Mouse (Mus musculus) lung, postnatal 36 days (tissue): ENCODE measurements around the gene Ndufa11.

ENCODE experiments used
- DNase-seq: peaks from one replicate; pipeline ENCODE4 v3.0.0; 2022; ENCODE audit warnings: mixed read lengths

The Ndufa11 gene

DNA sequence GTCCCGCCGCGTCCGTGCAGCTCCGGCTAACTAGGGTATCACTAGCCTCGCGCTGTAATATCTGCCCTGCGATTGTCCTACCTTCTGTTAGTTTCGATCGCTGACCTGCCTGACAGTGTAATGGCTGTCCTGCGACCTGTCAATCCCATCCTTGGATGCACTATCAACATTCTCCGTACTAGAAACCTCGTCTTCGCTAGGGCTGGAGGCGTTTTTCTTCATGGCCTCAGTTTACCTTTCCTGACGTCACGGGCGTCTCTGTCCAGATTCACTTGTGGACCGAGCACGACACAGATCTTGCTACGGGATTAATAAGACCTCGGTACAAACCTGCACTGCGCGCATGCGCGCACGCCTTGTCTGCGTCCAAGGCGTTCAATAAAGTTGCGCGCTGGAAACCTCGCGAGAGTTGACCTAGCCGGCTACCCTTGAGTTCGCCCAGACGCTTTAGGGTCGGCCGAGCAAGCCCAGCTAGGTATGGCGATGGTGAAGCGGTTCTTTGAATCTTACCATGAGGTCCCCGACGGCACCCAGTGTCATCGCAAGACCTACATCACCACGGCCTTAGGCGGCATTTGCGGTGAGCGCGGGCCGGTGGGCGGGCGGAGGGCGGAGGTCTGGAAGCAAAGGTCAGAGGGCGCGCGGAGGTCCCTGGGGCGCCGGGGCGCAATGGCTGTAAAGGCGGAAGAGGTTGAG is at the start of gene Ndufa11, which contains the start of gene Vmac:
TSS of gene Ndufa11 (plus strand) at position 405 of the 696 bp plus-strand sequence.
TSS of gene Vmac (minus strand) at position 660 of the 696 bp plus-strand sequence.
- DNase-seq, result peak; percentile 98

DNA sequence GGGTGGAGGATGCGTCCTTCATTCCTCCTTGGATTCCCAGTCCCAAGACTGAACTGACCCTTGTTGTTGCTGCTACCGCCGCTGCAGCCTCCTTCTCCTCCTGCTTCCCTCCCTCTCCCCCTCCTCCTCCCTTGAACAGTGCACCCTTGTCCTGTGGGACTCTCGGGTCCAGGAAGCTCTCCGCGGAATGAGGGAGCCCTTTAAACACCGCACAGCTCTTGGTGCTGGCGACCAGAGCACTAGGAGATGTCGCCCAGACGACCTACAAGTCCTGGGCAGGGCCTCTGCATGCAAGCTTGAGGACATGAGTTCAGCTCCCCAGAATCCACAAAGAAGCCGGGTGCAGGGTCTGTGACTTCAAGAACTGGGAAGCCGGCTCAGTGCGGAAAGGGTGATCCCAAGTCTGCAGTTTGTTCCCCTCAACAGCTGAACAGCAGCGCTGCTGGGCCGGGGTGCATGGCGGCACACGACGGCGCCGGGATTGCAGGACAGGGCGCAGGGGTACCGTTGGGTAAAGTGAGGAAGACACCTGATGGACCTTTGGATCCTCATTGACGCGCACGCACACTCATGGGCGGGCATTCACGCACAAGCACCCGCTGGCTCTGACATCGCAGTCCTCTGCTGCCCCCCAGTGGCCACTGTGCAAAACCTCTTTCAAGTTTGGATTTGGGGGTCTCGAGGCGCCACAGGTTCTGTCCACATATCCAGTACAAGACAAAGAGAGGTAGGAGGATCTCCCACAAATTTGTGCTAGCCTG is 49.0 kb upstream of the Ndufa11 start:
- DNase-seq, result peak; percentile 83

DNA sequence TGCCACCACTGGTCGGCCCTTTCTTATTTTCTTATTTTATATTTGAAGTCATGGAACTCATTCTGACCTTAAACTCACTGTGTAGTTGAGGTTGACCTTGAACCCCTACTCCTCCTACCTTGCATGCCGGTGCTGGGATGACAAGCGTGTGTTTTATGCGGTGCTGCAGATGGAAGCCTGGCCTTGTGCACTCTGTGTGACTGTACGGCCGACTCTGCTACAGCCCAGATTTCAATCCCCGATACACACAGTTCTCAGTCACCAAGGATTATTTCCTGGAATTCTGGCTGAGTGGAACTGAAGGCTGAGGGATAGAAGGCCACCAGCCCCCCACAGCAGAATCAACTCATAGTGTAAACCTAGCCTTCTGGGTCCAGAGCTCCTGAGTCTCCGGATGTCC is 47.8 kb upstream of the Ndufa11 start:
- no peak for DNase-seq

DNA sequence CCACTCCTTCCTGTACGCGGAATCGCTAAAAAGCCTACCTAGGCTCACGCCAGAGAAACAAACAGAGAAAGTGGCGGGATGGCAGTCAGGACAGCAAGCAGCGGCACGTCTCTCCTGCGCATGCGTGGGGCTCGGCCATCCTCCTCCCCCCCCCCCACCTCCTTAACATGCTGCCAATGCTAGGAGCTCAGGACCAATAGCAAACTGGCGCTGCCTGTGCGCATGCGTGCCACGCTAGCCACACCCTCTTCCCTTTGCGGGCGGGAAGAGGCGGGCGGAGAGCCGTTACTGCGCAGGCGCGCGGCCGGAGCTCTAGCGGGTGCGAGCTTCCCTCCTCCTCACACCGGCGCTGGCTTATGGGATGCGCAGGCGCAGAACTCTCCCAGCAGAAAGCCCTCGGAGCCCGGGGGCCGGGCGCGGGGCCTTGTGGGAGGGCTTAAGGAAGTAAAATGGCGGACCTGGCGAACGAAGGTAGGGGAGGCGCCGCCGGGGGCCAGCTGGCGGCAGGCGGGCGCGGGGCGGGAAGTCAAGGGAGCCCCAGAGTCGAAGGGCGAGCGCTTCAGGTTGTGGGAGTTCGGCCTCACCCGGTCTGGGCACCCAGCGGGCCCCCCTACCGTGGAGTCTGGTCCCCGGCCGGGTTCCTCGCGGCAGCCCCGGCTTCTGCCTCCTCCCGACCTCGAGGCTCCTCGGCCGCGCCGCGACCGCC is 44.5 kb upstream of the Ndufa11 start, which contains the start of gene Ranbp3:
TSS of gene Ranbp3 (plus strand) at position 354 of the 706 bp plus-strand sequence.
- peak; percentile 99 for DNase-seq

DNA sequence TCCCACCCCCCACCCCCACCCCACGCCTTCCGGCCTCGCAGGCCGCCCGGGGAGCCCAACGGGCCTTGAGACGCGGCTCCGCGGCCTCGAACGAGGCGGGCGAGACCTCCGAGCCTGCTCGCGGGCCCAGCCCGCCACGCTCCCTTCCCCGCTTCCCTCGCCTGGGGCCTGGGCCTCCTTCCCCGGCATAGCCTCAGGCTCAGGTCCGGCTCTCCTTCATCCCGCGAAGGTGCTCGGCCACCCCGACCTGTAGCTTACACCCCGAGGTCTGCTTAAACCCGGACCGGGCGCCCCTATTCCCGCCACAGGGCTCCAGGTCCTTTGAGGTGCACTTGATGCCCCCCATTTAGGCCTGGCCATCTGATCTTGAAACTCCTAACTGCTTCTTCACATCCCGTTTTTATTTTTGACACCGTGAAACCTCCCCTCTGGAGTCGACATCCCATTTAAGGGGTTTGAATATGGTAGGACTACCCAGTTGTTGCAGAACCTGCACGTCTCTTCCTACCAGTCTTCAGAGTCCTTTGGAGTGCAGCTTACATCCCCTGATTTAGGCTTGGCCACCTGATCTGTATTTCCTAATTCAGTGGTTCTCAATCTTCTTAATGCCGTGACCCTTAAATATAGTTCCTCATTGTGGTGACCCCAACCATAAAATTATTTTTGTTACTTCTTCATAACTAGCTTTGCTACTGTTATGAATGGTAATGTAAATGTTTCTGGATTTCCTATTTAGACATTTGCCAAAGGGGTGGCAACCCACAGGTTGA is 43.7 kb upstream of the Ndufa11 start:
- DNase-seq, result peak; percentile 2

DNA sequence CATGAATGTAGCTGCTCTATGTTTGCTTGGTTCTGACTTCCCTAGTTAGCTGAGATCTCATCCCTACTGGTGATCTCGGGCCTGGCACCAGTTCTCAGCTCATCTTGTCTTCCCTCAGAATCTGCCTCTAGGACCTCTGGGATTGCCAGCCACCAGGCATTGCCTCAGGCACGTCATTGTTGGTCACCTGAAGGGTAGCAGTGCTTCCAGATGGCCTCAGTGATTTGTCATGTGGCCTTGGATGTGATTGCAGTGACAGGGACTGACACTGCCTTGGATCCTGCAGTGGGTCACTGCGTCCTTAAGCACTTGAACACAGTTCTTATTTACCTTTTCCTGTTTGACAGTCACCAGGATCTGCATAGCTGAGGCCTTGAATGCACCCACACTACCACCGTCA is 35.8 kb upstream of the Ndufa11 start:
- DNase-seq, result no peak

DNA sequence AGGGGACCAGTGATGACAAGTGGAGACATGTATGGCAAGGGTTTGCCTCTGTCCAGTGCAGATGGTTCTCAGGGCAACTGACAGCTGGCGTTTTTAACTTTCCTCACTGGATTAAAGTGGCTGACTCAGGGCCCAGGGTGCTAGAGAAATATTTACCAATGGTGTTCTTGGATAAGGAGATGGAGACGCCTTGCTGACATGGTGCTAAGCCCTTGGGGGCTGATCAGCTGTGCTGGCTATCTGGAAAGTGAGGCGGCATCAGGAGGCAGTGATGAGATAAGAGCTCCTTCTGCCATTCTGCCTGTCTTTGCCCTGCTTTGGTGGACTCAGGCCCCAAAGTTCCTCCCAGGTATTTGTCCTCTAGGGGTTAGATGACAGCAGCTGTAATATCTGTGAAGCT is 34.7 kb upstream of the Ndufa11 start:
- no peak for DNase-seq

DNA sequence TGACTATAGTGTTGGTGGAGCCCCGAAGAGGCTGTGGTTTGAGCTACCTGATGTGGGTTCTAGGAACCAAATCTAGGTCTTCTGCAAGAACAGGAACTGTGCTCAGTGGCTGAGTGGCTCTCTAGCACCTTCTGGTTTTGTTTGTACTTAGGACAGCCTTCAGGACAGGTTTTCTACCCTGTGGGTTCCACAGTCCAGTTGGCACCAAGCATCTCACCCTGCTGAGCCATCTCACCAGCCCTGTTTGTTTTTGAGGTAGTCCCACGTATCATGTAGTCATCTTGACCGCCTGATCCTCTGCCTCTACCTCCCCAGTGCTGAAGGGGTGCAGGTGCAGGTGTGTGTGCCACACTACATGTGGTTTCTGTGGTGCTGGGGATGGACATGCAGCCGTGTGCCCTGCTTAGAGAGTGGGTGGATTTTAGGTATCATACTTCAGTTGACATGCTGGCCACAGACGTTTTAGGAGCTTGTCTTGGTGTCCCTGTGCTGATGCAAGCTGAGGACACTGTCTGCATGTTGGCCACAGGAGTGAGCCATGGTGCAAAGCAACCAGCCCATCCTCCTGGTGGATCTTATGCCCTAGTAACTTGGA is 33.9 kb upstream of the Ndufa11 start:
- no peak for DNase-seq

DNA sequence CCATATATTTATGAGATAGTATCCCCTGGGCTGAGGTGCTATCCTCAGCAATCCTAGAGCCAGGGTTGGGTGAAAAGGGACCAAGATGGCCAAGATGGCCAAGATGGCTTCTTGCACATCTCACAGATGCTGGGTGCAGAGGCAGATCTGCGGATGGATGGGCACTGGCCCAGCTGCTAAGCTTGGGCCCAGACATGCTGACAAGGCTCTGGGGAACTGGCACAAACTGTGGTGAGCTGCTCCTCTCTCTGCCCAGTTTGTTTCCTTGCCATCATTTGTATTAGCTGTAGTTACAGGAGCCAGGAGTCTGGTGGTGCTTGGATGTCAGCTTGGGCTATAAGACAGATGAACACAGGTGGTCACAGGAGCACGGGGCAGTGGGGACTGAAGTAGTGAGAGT is 32.9 kb upstream of the Ndufa11 start:
- no peak for DNase-seq

DNA sequence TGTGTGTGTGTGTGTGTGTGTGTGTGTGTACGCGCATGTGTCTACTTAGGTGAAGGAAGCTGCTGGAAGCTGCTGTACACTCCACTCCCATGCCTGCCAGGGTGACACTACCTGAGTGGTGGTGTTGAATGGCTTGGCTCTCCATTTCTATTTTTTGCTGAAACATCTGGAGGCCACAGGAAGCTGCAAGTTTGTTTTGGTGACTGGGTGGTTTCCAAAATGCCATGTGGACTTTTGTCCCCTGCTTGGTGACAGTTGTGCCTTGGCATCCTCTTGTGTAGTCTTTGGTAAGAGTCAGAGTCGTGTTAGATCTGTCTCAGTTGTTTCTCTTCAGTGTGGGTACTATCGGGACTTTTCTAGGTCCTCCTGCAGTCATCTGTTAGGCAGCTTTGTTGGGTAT is 30.8 kb upstream of the Ndufa11 start:
- no peak for DNase-seq

DNA sequence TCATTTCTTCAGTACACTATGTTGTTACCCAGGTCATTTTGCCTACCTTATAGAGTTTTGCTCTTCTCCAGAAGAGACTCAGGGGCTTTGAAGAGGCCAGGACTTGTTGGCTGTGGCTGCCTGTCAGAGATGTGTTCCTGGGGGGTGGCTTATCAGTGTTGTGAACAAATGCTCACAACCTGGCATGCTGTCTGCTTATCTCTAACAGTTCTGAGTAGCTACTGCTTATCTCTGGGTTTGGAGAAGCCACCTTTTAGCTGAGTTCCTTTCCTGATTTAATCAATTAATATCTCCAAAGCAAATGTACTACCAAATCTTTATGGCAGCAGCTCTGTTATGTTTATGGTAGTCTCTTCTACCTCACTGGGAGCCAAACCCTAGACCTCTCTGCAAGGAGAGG is 29.5 kb upstream of the Ndufa11 start:
- no peak for DNase-seq

DNA sequence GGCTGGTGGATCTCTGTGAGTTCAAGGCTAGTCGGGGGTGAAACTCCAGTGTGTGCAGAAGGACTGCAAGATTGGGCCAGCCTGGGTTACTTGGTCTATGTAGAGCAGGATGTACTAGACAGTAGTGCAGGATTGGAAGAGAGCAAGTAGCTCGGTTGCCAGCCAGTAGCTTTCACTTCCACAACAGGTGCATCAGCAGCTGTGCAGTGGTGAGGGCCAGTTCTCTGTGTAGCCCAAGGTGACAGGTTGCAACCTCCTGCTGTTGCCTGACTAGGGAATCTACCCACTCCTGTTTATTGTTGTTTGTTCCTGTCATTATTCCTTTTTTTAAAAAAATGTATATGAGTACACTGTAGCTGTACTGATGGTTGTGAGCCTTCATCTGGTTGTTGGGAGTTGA is 28.9 kb upstream of the Ndufa11 start:
- DNase-seq, result no peak

DNA sequence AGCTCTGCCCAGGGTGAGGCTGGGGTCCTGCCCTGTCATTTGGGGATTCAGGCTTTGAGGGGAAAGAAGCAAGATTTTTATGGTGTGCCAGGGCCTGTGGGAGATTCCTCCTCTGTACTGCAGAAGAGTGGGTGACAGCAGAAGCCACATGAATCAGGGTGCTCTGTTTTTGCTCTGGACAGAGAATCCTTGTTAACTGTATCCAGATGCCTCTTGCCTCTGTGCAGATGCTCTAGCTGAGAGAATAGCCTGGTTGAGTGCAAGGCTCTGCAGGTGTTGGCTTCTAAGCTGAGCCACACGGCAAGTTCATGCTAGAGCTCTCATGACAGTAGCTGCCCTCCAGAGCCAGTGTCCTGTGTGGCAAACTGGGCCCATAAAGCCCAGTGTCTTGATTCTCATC is 24.2 kb upstream of the Ndufa11 start:
- no peak for DNase-seq

DNA sequence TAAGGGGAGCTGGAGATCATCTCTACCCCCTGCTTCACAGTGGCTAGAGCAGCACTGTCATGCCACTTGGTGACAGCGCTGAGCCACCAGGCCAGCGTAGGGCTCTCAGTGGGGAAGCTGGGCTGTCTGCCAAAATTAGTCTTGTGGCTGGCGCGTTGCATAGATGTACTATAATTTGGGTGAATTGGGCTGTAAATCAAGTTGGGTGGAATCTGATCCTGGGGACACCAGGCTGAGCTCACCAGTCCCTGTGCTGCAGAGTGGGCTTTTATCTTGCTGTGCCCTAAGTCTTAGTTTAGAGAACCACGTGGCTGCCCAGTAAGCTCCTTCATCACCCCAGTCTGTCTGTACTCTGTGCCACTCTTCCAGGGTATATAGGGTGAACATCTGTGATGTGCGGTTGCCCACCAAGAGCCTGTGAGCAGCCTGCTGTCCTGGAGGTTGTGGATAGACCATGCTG is 23.7 kb upstream of the Ndufa11 start:
- DNase-seq, result peak; percentile 48

DNA sequence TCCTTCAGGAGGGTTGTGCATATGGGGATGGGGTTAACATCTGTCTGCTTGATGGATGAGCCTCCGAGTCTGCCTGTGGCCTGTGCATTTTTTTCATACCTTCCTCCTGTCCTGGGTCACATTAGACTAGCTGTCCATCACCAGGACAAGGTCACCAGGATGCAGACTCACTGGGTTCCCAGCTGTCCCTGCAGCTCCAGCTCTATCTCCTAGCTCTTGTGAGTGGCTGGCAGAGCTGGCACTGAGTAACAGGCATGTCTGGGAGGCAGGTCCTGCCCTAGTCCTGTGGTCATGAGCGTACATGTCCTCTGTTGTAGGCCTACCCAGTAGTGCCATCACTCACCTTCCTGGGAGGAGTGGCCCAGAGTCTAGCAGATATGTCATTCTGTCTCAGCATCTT is 17.1 kb upstream of the Ndufa11 start:
- DNase-seq, result no peak

DNA sequence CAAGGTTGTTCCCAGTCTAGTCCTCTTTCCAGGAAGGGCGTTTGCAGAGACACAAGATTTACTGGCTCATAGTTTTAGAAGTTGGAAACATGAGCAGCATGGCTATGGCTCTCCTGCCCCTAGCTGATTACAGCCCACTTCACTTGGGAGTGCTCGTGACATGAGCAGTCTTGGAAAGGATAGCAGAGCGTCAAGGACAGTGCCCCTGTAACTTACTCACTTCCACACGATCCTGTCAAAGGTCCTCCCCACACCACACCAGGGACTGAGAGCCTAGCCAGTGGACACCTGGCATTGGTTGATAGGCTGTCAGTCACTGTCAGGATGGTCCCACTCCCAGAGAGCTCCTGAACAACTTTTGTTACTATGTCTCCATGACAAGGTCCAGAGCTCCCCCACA is 14.5 kb upstream of the Ndufa11 start:
- no peak for DNase-seq

DNA sequence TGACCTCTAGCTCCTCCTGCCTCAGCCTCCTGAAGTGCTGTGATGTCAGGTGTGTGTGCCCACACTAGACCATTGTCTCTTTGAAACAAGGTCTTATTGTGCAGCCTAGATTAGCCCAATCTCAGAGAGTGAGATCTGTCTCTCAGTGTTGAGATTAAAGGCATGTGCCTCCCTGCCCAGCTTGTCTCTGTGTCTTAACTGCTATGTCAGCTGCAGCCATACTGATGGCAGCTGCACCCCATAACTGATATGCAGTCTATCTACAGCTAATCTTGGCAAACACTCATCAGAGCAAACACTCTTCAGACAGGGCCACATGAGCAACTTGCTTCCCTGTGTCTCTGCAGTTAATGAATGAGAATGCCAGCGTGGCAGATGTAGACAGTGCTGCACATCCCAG is 11.1 kb upstream of the Ndufa11 start:
- DNase-seq, result no peak

DNA sequence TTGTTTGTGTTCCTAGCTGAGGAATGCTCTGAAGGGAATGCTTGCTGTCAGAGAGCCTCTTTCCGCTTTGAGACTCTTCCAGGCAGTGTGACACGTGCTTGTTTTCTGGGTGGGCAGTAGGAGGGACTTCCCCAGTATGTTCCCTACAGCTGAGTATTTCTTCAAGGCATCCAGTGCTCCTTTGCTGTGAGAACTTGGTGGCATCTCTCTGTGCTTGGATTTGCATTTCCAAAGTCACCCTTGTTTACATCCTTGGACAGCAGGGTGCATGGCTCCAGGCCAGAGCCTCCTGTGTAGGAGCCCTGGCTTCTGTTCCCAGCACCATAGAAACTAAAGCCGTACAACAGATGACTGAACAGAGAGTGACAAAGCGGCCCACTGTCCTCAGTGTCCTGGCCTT is 8.9 kb upstream of the Ndufa11 start:
- no peak for DNase-seq

DNA sequence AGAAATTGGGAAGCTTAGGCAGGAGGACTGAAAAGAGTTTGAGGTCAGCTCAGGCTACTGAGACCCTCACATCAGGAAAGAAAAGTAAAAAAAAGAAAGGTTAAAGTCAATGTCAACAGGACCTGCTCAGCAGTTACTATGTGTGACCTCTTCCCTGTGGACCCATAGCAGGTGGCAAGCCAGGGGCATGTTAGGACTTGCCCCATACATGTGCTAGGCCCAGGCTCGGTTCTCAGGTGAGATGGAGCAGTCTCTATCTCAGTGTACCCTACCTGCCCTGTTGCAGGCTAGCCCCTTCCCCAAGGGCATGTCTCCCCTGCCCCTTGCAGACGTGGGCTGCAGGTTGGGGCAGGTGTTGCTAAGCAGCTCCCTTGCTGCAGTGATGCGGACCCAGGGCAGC is 7.9 kb upstream of the Ndufa11 start:
- no peak for DNase-seq

DNA sequence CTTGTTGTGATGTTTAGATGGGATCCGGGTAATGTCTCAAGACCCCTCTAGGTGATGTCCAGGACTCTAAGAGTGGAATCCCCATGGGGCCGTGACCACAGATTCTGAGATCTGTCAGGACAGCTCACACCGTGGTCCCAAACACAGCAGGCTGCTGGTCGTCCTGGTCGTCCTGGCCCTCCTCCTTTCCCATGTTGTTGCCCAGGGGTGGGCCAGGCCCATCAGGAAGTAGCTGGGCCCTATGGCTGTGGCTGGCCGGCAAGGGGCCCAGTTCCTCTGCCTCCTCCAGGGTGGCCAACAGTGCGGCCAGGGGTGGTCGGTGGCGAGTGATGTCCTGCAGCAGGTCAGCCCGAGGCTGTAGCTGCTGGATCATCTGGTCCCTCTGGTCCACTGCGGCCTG is 2.2 kb upstream of the Ndufa11 start:
- no peak for DNase-seq

DNA sequence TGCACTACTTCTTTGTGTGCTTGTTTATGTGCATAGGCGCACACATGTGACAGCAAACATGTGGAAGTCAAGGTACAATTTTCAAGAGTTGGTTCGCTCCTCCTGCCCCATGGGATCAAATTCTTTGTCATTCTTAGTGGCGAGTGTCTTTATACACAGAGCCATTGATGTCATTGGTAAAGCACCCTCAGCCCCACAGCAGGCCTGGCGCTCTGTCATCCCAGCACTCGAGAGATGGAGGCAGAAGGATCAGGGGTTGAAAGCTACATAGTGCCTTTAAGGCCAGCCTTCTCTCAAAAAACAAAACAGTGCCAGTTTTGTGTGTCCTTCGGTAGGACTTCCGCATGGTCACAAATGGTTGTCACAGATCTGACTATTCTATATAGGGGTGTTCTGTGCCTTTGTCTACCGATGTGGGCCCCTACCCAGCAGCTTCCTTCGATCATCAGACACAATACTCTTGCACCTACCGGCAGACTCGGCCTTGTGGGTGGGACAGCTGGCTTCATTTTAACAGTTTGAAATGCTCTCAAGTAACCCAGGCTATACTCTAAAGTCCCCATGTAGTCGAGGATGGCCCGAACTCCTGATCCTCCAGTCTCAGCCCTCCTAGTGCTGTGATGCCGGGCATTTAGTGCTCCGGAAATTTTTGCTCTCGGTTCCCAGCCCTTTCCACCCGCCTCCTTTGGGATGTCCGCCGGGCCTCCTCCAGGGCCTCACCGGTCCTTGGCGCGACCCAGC is 1.5 kb upstream of the Ndufa11 start:
- DNase-seq, result peak; percentile 5
